Comparison of ENCODE assay signal across 9 mouse cellular contexts in the genomic region with DNA sequence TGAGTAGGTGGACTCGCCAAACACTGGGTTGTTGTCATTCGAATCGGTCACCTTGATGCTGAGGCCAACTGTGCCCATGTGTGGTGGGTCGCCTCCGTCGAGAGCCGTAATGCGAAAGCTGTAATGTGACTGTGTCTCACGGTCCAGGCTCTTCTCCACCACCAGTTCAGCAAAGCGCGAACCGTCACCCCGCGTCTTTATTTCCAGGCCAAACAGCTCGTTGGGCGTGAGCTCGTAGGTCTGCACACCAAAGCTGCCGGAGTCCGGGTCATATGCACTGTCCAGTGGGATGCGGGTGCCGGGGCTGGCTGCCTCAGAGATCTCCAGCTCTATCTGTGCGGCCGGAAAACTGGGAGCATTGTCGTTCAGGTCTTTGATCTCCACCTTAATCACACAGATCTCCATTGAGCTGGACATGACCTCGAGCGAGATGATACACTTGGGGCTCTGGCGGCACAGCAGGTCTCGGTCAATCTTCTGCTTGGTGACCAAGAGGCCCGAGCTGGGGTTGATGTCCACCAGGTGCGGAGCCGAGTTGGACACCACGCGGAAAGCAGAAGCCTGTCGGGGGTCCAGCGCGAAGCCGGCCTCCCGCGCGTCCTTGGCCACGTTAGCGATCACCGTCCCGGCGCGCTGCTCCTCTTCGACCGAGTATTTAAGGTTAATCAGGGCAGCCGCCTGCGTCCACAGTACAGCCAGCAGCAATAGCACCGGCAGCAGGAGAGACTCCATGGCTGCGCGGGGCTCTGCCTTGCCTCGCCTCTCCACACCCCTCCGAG. TPM values are rescaled to one million over a fixed set of nuclear protein-coding genes. Genes with fewer than 3 reads are reported as not detected.
A peak's percentile ranks its signal among the peaks of the same experiment; 100 is the strongest.
DNase-seq lines count a peak whose midpoint lies in the region; ATAC-seq lines count a peak whose summit lies in the region.
"Had no signal": no experiment of that assay in that cellular context is flagged by ENCODE, and none has a peak within 500 bp of the region (broad histone marks: within the 10 kb centered on the region; RNA-seq: fewer than 3 reads in every experiment).

No protein-coding gene starts in this region.

- H3K4me2 ChIP-seq in limb, embryonic 13.5 days (replicated peaks), result peak overlapping the region; percentile 79
- H3K4me2 ChIP-seq in stomach, embryonic 14.5 days (replicated peaks; ENCODE audit: low read depth, low read length), result peak overlapping the region; percentile 65

- ATAC-seq in limb, embryonic 13.5 days (ENCODE audit: low FRiP score, low read depth), result no peak
- ATAC-seq in stomach, embryonic 14.5 days (ENCODE audit: insufficient number of reproducible peaks, insufficient read depth, low FRiP score, low read depth), result no peak

- WGBS in limb, embryonic 13.5 days, result 9% methylated on average over 55 of the region's 55 CpGs
- 32% methylated on average over 54 of the region's 55 CpGs for WGBS in stomach, embryonic 14.5 days

- H3K27ac ChIP-seq in limb, embryonic 13.5 days, result no peak overlapping the region
- H3K27ac ChIP-seq in stomach, embryonic 14.5 days (ENCODE audit: low read length), result no peak overlapping the region

- H3K27me3 ChIP-seq in limb, embryonic 13.5 days, result peaks cover 87% of the 10 kb centered on the region
- H3K27me3 ChIP-seq in stomach, embryonic 14.5 days (ENCODE audit: control insufficient read depth, insufficient read depth, low read length), result no peaks in the 10 kb centered on the region

- H3K4me3 ChIP-seq in limb, embryonic 13.5 days, result peak overlapping the region; percentile 54
- H3K4me3 ChIP-seq in stomach, embryonic 14.5 days (ENCODE audit: low read depth, low read length), result peak overlapping the region; percentile 47

- H3K4me1 ChIP-seq in limb, embryonic 13.5 days, result no peaks in the 10 kb centered on the region
- H3K4me1 ChIP-seq in stomach, embryonic 14.5 days (ENCODE audit: control insufficient read depth, insufficient read depth, low read length), result no peaks in the 10 kb centered on the region

- peak overlapping the region; percentile 63 for H3K9ac ChIP-seq in limb, embryonic 13.5 days
- 0 out of 2 replicates have a peak overlapping the region, but pooled peaks have one; percentile 10 for H3K9ac ChIP-seq in stomach, embryonic 14.5 days (replicated peaks; ENCODE audit: low read depth, low read length)

- DNase-seq in adrenal gland, postnatal 14 days, result peak; percentile 12
- no peak for DNase-seq in adrenal gland, postnatal 4 days (ENCODE audit: low spot score in 2 of 2)
- DNase-seq in right cerebral cortex, postnatal 25 days, result peak; percentile 7
- DNase-seq in right cerebral cortex, postnatal 14 days, result no peak
- DNase-seq in spleen, adult 12 weeks (ENCODE audit: low spot score), result no peak
- no peak for DNase-seq in urinary bladder, postnatal 4 days (ENCODE audit: low spot score in 2 of 2)

- no peaks in the 10 kb centered on the region for H3K36me3 ChIP-seq in limb, embryonic 13.5 days
- H3K36me3 ChIP-seq in stomach, embryonic 14.5 days (ENCODE audit: control insufficient read depth, insufficient read depth, low read length), result no peaks in the 10 kb centered on the region

- H3K9me3 ChIP-seq in limb, embryonic 13.5 days, result no peaks in the 10 kb centered on the region
- no peaks in the 10 kb centered on the region for H3K9me3 ChIP-seq in stomach, embryonic 14.5 days (ENCODE audit: control insufficient read depth, low read depth, low read length)

RNA-seq across cellular contexts. Expression of a gene that starts 2.1 kb away (rescaled TPM):
- total RNA-seq in adrenal gland, postnatal 14 days (2021), result 8.1 and 8.6 TPM in 2 replicates
- total RNA-seq in adrenal gland, postnatal 4 days (2021), result 1 to 10 TPM; 5.8 to 6.8 TPM
- 5.1 and 6.7 TPM in 2 replicates for polyA plus RNA-seq in limb, embryonic 13.5 days (2015; fragmentation: Nextera tagmentation; extraction: Ambion mirVana)
- 6.9 and 8.0 TPM in 2 replicates for polyA plus RNA-seq in stomach, embryonic 14.5 days (2014; fragmentation: Nextera tagmentation; extraction: Ambion mirVana)
- total RNA-seq: neutrophil, adult 5-6 weeks had no signal

Comparison
In these comparisons a context has a peak if more than half of its experiments do, and no peak if none do; other contexts are left out.
1. DNase-seq: peak in adrenal gland, postnatal 14 days (single experiment) and right cerebral cortex, postnatal 25 days (single experiment); none in adrenal gland, postnatal 4 days (0 of 2), right cerebral cortex, postnatal 14 days (single experiment), spleen, adult 12 weeks (single experiment) and urinary bladder, postnatal 4 days (0 of 2).